Mouse (Mus musculus) liver, embryonic 12.5 days (tissue): Measurements from ENCODE around the gene Slc26a10. TPM values are rescaled to one million over a fixed set of nuclear protein-coding genes. Genes with fewer than 3 reads are reported as not detected.

Experiments used
- ATAC-seq: fragments of 200-750 bp; cut with Nextera tagmentation; 2 replicates; pipeline ENCODE4 v1.8.0; 2017; ENCODE audit warnings: moderate number of reproducible peaks, mild to moderate bottlenecking, moderate library complexity
- H3K27ac ChIP-seq: fragments of 300-500 bp; sonication (generic); 2 replicates; pipeline ENCODE4 v1.5.1; 2016; ENCODE audit warnings: mild to moderate bottlenecking
- H3K27me3 ChIP-seq: fragments of 300-500 bp; sonication (generic); replicated peaks from 2 replicates; pipeline ENCODE4 v1.6.1; 2016; ENCODE audit warnings: mild to moderate bottlenecking, moderate library complexity
- H3K36me3 ChIP-seq: fragments of 300-500 bp; sonication (generic); 2 replicates; pipeline ENCODE4 v1.6.1; 2016; ENCODE audit warnings: mild to moderate bottlenecking, moderate library complexity
- H3K4me1 ChIP-seq: fragments of 300-500 bp; sonication (generic); 2 replicates; pipeline ENCODE4 v1.6.1; 2016
- H3K4me2 ChIP-seq: fragments of 300-500 bp; sonication (generic); 2 replicates; pipeline ENCODE4 v1.6.1; 2016; ENCODE audit warnings: mild to moderate bottlenecking, moderate library complexity
- H3K4me3 ChIP-seq: fragments of 300-500 bp; sonication (generic); 2 replicates; pipeline ENCODE4 v1.5.1; 2016; ENCODE audit warnings: mild to moderate bottlenecking, moderate library complexity
- H3K9ac ChIP-seq: fragments of 300-500 bp; sonication (generic); 2 replicates; pipeline ENCODE4 v1.6.1; 2016; ENCODE audit warnings: mild to moderate bottlenecking, moderate library complexity
- H3K9me3 ChIP-seq: fragments of 300-500 bp; sonication (generic); replicated peaks from 2 replicates; pipeline ENCODE4 v1.6.1; 2016; ENCODE audit warnings: mild to moderate bottlenecking, moderate library complexity
- WGBS: fragments of 180-500 bp; shearing (Covaris S2); methylation state at CpG from one replicate; pipeline ENCODE4 v1.1.7; 2016; ENCODE audit not compliant: insufficient replicate concordance; 5-methylcytosine and 5-hydroxymethylcytosine counted together
- polyA plus RNA-seq: library from polyadenylated mRNA; unstranded; fragments of >200 nt; fragmentation: Nextera tagmentation; extraction: Ambion mirVana; gene quantifications from 2 replicates; pipeline ENCODE4 v1.2.1, GENCODE M21; 2016

The Slc26a10 gene
- polyA plus RNA-seq, 1 experiment from 2014 or later: 3.0 TPM

- Histone ChIP-seq H3K4me2 (peak within 1 kb of the TSS; percentile 90), H3K4me3 (peak within 1 kb of the TSS; percentile 88), H3K36me3 (peaks cover 33% of the 10 kb centered on the region), H3K27ac (peak within 1 kb of the TSS; percentile 90), H3K9ac (peak within 1 kb of the TSS; percentile 97), H3K9me3 (no peaks in the 10 kb centered on the region), H3K27me3 (no peaks in the 10 kb centered on the region), H3K4me1 (peaks cover 63% of the 10 kb centered on the region)
- peak; percentile 94 for ATAC-seq
- WGBS: 1% methylated on average over 46 of the region's 47 CpGs
Observed at GRCm38 (mm10) chr10:127211414-127211854, 31.0 kb upstream of the Slc26a10 start, which contains the start of gene Pip4k2c. TSS of gene Pip4k2c (minus strand) at chr10:127211585.

- ATAC-seq: peak; percentile 64
- WGBS: under 1% methylated on average over 25 of the region's 25 CpGs
- H3K4me1 ChIP-seq: peaks cover 68% of the 10 kb centered on the region
- H3K4me3 ChIP-seq: peak overlapping the region; percentile 88
- H3K27me3 ChIP-seq: no peaks in the 10 kb centered on the region
- H3K9ac ChIP-seq: peak overlapping the region; percentile 97
- H3K4me2 ChIP-seq: peak overlapping the region; percentile 90
- H3K36me3 ChIP-seq: peaks cover 38% of the 10 kb centered on the region
- no peaks in the 10 kb centered on the region for H3K9me3 ChIP-seq
- peak overlapping the region; percentile 90 for H3K27ac ChIP-seq
Observed at GRCm38 (mm10) chr10:127210961-127211405, 30.5 kb upstream of the Slc26a10 start.

GRCm38 (mm10) chr10:127209928-127210570, 29.6 kb upstream of the Slc26a10 start:
- Histone ChIP-seq H3K4me3 (peak overlapping the region; percentile 88), H3K27me3 (no peaks in the 10 kb centered on the region), H3K4me2 (peak overlapping the region; percentile 90), H3K4me1 (peaks cover 74% of the 10 kb centered on the region), H3K9ac (peak overlapping the region; percentile 97), H3K36me3 (peaks cover 47% of the 10 kb centered on the region), H3K27ac (peak overlapping the region; percentile 90), H3K9me3 (no peaks in the 10 kb centered on the region)
- 45% methylated on average over 13 of the region's 13 CpGs for WGBS
- ATAC-seq: no peak

GRCm38 (mm10) chr10:127208921-127209320, 28.5 kb upstream of the Slc26a10 start:
- ATAC-seq: no peak
- H3K9me3 ChIP-seq: no peaks in the 10 kb centered on the region
- H3K36me3 ChIP-seq: peaks cover 58% of the 10 kb centered on the region
- peak overlapping the region; percentile 90 for H3K4me2 ChIP-seq
- peak overlapping the region; percentile 90 for H3K27ac ChIP-seq
- peak overlapping the region; percentile 88; the same call in 1 of the 2 replicates for H3K4me3 ChIP-seq
- peak overlapping the region; percentile 97 for H3K9ac ChIP-seq
- WGBS: 77% methylated on average over 4 of the region's 4 CpGs
- H3K4me1 ChIP-seq: peaks cover 74% of the 10 kb centered on the region
- no peaks in the 10 kb centered on the region for H3K27me3 ChIP-seq

- Histone ChIP-seq H3K9me3 (no peaks in the 10 kb centered on the region), H3K4me3 (peak overlapping the region; percentile 43), H3K36me3 (peaks cover 93% of the 10 kb centered on the region), H3K27ac (peak overlapping the region; percentile 99), H3K9ac (peak overlapping the region; percentile 72), H3K4me2 (peak overlapping the region; percentile 71), H3K4me1 (peaks cover 91% of the 10 kb centered on the region), H3K27me3 (no peaks in the 10 kb centered on the region)
- 15% methylated on average over 10 of the region's 10 CpGs for WGBS
- peak; percentile 93 for ATAC-seq
Observed at GRCm38 (mm10) chr10:127205373-127205772, 24.9 kb upstream of the Slc26a10 start.

GRCm38 (mm10) chr10:127204589-127204988, 24.1 kb upstream of the Slc26a10 start:
- Histone ChIP-seq H3K4me3 (peak overlapping the region; percentile 43), H3K9me3 (no peaks in the 10 kb centered on the region), H3K36me3 (peaks cover 98% of the 10 kb centered on the region), H3K9ac (peak overlapping the region; percentile 72), H3K4me1 (peaks cover 90% of the 10 kb centered on the region), H3K27ac (peak overlapping the region; percentile 99), H3K27me3 (no peaks in the 10 kb centered on the region), H3K4me2 (peak overlapping the region; percentile 71)
- peak; percentile 5 for ATAC-seq
- 32% methylated on average over 5 of the region's 5 CpGs for WGBS

GRCm38 (mm10) chr10:127203106-127203505, 22.7 kb upstream of the Slc26a10 start:
- Histone ChIP-seq H3K9ac (peak overlapping the region; percentile 72), H3K4me1 (peaks cover 85% of the 10 kb centered on the region), H3K4me3 (peak overlapping the region; percentile 24), H3K4me2 (peak overlapping the region; percentile 71), H3K36me3 (peaks cover 99% of the 10 kb centered on the region), H3K27ac (peak overlapping the region; percentile 99), H3K9me3 (no peaks in the 10 kb centered on the region), H3K27me3 (no peaks in the 10 kb centered on the region)
- peak; percentile 83 for ATAC-seq
- WGBS: 34% methylated on average over 3 of the region's 3 CpGs

GRCm38 (mm10) chr10:127200279-127200678, 19.8 kb upstream of the Slc26a10 start:
- H3K4me2 ChIP-seq: no peak overlapping the region
- peak overlapping the region; percentile 62; the same call in 1 of the 2 replicates for H3K27ac ChIP-seq
- 76% methylated on average over 8 of the region's 8 CpGs for WGBS
- H3K4me3 ChIP-seq: no peak overlapping the region
- H3K36me3 ChIP-seq: peaks cover 82% of the 10 kb centered on the region
- no peaks in the 10 kb centered on the region for H3K27me3 ChIP-seq
- peaks cover 76% of the 10 kb centered on the region for H3K4me1 ChIP-seq
- ATAC-seq: no peak
- H3K9ac ChIP-seq: no peak overlapping the region
- no peaks in the 10 kb centered on the region for H3K9me3 ChIP-seq

GRCm38 (mm10) chr10:127199474-127199873, 19.0 kb upstream of the Slc26a10 start:
- Histone ChIP-seq H3K36me3 (peaks cover 74% of the 10 kb centered on the region), H3K4me2 (no peak overlapping the region), H3K27me3 (no peaks in the 10 kb centered on the region), H3K9ac (peak overlapping the region; percentile 42; the same call in 1 of the 2 replicates), H3K27ac (peak overlapping the region; percentile 62; the same call in 1 of the 2 replicates), H3K4me3 (no peak overlapping the region), H3K4me1 (peaks cover 74% of the 10 kb centered on the region), H3K9me3 (no peaks in the 10 kb centered on the region)
- ATAC-seq: no peak
- 88% methylated on average over 11 of the region's 11 CpGs for WGBS

- Histone ChIP-seq H3K9ac (peak overlapping the region; percentile 42; the same call in 1 of the 2 replicates), H3K9me3 (no peaks in the 10 kb centered on the region), H3K4me3 (no peak overlapping the region), H3K36me3 (peaks cover 71% of the 10 kb centered on the region), H3K4me2 (no peak overlapping the region), H3K4me1 (peaks cover 74% of the 10 kb centered on the region), H3K27ac (peak overlapping the region; percentile 30), H3K27me3 (no peaks in the 10 kb centered on the region)
- WGBS: 80% methylated on average over 5 of the region's 5 CpGs
- no peak for ATAC-seq
Observed at GRCm38 (mm10) chr10:127199068-127199467, 18.6 kb upstream of the Slc26a10 start.

- no peak overlapping the region for H3K4me3 ChIP-seq
- no peak overlapping the region for H3K9ac ChIP-seq
- WGBS: 56% methylated on average over 2 of the region's 2 CpGs
- H3K27me3 ChIP-seq: no peaks in the 10 kb centered on the region
- H3K36me3 ChIP-seq: peaks cover 65% of the 10 kb centered on the region
- peak overlapping the region; percentile 30 for H3K27ac ChIP-seq
- ATAC-seq: no peak
- no peak overlapping the region for H3K4me2 ChIP-seq
- peaks cover 72% of the 10 kb centered on the region for H3K4me1 ChIP-seq
- H3K9me3 ChIP-seq: no peaks in the 10 kb centered on the region
Observed at GRCm38 (mm10) chr10:127198492-127198891, 18.0 kb upstream of the Slc26a10 start.

GRCm38 (mm10) chr10:127197505-127198110, 17.2 kb upstream of the Slc26a10 start:
- H3K36me3 ChIP-seq: peaks cover 62% of the 10 kb centered on the region
- ATAC-seq: no peak
- H3K4me1 ChIP-seq: peaks cover 72% of the 10 kb centered on the region
- H3K27me3 ChIP-seq: no peaks in the 10 kb centered on the region
- 79% methylated on average over 11 of the region's 11 CpGs for WGBS
- peak overlapping the region; percentile 30; the same call in 1 of the 2 replicates for H3K27ac ChIP-seq
- no peaks in the 10 kb centered on the region for H3K9me3 ChIP-seq
- no peak overlapping the region for H3K4me2 ChIP-seq
- no peak overlapping the region for H3K4me3 ChIP-seq
- H3K9ac ChIP-seq: no peak overlapping the region
